Mouse (Mus musculus): ENCODE results near the gene Ippk.

The Ippk gene

DNA sequence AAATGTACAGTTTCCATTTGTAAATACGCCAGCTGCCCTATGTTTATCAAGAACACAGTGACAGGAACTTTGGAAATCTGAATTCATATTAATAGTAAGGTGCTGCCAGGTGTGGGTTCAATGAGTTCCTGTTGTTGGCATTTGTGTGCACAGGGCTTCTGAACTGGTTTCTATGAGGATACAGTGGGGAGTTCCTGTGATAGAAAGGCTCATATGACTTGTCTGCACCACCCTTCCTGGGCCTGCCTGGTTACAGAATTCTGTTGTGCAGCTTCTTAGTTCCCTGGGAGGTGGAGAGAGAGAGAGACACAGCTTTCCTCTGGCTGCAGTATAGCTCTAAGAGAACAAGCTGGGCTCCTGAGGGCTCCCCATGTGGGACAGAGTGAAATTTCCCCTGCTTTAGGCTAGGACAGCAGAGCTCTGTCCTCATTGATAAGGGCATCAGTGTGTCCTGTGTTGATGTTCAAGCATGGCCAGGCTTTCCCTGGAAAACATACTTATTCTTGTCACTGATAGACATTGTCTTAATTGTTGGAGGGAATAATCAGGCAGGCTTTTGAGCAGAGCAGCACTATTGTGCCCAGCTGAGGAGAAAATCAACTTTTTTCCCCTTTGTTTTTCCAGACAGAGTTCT, 7.1 kb downstream of the Ippk start:
- DNase-seq (ENCODE audit: extremely low read depth, insufficient read length, low spot score) = no peak

DNA sequence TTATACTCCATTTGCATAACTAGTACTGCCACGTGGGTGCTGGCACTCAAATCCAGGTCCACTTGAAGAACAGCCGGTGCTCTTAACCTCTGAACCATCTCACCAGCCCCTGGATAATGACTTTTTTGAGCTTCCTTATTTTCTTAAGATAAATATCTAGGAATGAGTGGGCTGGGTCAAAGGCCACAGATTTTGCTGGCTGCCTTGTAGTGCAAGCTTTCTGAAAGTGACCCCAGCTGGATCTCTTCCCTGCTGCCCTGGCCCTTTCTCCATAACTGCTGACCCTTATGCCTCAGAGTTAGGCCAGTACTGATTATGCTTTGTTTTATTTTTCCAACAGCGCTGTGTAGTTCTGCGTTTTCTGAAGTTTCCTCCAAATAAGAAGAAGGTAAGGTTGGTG, 9.5 kb downstream of the Ippk start:
- no peak for DNase-seq (ENCODE audit: extremely low read depth, insufficient read length, low spot score)

DNA sequence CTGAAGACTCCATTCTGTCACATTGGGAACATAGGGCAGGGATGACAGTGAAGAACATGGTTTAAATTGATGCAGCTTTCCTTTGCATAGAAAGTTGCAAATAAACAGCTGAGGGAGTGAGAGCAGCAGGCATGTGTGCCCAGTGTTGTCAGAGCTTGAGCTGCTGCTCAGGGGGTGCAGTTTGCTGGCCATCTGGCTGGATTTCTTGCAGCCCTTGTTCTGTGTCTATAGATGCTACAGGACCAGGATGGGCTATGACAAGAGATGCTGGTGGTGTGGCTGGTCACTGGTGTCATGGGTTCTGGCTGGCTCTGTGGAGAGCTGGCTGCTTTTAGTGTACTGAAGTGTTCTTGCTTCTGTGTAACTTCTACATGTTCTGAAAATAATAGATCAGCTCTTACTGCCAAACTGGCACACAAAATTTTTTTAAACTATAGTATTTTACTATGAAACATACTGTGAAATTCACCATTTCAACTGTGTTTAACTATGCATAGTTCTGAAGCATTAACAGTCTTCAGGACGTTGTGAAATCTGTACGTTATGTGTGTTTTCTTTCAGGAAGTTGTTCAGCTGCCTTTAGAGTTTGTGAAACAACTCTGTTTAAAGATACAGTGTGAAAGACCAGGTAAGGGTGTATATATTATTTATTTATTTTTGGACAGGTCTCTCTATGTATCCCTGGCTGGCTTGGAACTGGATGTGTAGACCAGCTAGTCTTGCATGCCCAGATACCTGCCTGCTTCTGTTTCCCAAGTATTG, 12.4 kb downstream of the Ippk start:
- no peak for DNase-seq (ENCODE audit: extremely low read depth, insufficient read length, low spot score)

DNA sequence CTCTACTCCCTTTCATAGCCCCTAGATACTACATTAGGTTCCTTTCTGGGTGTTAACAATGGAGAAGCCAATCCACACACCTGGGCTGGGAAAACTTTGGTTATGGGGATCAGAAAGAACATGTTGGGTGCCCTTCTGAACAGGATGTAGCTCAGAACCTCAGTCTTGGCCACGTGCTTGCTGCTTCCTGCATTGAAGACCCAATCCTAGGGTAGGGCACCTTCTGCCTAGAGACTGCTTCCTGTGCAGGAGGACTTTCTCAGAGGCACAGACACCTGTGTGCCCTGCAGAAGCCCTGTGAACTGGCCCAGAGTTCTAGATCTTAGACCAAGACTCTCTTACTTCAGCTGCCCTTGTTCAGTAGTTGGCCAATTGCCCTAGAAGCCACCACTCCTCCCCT, 14.7 kb downstream of the Ippk start:
- no peak for DNase-seq (ENCODE audit: extremely low read depth, insufficient read length, low spot score)

DNA sequence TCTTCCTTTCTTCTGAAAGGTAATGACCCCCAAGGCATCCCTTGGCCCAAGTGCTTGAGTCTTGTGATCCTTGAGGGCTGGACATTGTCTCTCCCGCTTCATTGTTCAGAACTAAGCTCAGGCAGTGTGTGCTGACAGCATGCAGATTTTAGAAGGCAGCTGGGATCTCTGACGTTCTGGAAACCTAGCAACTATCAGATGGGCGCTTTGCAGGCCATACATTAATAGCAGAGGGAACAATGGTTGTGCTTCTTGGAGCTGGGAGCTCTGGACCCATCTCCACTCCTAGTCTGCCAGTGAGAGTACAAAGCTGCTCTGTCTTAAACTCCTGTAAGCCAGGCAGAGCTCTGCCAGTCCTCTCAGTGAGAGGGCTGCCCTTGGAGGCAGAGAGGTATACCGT, 15.1 kb downstream of the Ippk start:
- DNase-seq (ENCODE audit: extremely low read depth, insufficient read length, low spot score) = no peak

DNA sequence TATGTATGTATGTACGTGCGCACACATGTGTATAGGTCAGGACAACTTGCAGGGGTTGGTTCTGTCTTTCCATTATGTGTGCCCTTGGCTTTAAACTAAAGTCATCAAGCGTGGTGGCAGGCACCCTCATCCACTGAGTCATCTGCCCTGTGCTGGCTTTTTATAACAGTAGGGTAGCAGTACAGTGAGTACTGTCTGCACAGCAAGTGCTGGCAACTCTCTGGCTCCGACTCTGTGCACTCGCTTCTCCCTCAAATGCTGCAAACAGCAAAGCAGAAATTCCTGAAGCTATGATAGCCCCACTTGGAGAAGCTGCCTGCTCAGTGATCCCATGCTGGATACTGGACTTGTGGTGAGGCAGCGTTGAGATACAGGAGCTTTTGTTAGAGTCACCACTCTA, 23.4 kb downstream of the Ippk start:
- DNase-seq (ENCODE audit: extremely low read depth, insufficient read length, low spot score) = no peak

DNA sequence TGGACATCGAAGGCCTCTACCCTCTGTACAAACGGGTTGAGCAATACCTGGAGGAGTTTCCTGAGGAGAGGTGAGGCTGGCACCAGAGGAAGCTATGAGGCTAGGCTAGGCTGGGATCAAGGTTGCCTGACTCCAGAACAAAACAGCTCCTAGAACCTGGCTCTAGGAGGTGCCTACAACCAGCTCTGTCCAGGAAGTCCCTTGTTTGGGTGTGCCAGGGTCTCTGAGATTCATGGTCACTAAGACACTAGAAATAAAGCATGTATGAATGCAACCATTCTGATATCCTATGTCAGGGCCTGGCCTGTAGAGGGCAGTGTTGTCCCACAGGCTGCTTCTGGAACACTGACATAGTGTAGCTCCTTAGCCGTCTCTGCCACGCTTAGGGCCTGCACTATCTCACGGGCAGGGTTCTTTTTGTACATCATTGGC, 28.3 kb downstream of the Ippk start:
- peak; percentile 28 for DNase-seq (ENCODE audit: extremely low read depth, insufficient read length, low spot score)

DNA sequence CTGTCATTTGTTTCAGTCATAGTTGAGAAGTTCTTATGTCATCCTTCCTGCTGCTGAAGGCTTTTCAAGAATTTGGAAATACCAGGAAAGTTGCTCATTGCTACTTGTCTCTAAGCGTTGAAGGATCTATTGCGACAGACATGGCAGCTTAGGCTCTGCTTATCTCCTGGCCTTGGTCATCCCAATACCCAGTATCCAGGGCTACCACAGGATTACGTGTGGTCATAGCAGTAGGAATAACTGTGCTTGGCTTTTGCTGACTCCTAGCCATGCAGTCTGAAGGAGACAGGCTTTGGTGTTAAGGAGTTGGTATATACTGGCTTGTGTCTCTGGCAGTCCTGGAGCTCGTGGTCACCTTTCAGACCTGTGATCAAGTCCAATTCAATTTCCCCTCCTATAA, 39.2 kb downstream of the Ippk start:
- DNase-seq (ENCODE audit: extremely low read depth, insufficient read length, low spot score) = no peak

DNA sequence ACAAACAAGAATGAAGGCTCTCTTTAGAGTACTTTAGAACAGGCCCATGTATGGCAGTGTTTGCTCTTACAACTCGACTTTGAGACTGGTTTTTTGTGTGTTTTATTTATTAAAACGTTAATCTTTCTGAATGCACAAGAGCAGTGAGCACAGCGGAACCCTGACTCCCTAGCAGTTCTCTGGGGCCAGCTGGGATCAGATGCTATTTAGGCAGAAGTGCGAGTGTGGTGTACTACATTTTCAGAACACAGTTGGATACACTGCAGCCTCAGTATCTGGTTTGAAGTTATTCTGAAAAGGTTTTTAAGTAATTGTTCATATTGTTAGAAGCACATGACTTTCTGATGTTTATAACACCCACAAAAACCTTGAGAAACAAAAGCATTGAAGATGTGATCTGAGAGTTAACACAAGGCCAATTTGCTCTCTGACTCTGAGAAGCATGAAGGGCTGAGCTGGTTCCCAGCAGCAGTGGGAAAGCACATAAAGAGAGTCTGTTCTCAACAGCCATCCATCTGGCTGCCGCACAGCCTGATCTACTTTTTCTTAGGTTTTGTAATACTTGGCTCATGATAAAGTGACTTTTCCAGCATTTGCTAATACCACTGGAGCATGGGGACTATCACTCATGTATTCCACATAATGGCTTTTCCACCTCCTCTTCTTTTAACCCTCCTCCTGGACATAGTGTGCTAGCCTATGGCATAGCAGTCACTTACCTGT, 39.8 kb downstream of the Ippk start:
- no peak for DNase-seq (ENCODE audit: extremely low read depth, insufficient read length, low spot score)

DNA sequence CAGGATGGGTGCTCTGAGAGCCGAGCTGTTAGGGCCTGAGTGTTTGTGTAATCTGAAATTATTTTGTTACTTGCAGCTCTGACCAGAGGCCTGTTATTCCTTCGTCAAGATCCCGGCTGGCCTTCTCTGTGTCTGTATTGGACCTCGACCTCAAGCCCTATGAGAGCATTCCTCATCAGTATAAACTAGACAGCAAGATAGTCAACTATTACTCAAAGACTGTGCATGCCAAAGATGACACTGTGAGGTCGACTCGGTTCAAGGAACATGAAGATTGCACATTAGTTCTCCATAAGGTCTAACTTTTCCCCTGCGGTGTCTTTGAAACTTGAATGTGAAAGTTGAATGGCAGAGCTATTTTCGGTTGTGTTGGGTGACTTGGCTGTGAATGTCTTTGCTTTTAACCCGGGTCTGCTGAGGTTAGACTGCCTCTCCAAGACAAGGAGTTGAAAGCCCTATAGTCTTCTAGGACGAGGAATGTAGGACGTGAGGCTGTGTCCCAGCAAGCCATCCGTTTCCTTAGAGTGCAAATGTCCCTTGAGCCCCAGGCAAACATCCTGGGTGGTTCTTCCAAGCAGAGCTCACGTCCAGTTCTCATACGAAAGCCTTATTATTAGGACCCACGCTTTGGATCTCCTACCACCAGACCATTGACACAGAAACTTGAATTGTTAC, 40.5 kb downstream of the Ippk start:
- no peak for DNase-seq (ENCODE audit: extremely low read depth, insufficient read length, low spot score)

DNA sequence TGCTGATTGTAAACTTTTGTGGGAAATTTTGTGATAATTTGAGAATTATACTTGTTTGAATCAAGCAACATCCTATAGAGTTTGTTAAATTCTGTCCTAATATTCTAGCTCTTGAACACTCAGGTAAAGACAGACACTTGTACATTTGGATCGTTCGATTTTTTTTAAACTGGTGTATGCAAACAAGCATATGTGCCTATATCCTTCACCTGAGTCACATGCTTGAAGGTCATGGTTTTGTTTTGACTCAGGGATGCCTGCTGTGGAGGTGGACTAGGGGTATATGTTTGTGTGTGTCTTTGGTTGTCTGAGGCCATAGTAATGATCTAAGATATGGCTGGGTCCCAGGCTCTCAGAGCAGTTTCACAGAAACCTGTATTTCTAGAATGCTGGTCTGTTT, 41.9 kb downstream of the Ippk start:
- DNase-seq (ENCODE audit: extremely low read depth, insufficient read length, low spot score) = no peak

DNA sequence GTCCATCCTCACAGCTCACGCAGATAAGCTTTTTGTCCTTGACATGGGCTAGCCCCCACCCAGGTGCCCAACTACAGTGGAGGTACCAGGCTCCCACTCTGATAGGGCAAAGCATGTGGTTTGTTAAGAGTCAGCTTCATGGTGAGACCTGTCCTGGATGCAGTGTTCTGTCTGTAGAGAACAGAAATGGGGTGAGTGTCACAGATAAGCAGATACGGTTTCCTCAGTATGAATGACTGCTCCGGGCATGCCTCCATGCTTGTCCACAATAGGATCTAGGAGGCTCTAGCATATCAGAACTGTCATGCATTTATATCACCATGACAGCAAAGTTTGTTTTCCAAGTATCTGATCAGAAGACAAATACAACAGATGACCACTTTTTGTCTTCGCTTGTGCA, 44.8 kb downstream of the Ippk start:
- no peak for DNase-seq (ENCODE audit: extremely low read depth, insufficient read length, low spot score)

DNA sequence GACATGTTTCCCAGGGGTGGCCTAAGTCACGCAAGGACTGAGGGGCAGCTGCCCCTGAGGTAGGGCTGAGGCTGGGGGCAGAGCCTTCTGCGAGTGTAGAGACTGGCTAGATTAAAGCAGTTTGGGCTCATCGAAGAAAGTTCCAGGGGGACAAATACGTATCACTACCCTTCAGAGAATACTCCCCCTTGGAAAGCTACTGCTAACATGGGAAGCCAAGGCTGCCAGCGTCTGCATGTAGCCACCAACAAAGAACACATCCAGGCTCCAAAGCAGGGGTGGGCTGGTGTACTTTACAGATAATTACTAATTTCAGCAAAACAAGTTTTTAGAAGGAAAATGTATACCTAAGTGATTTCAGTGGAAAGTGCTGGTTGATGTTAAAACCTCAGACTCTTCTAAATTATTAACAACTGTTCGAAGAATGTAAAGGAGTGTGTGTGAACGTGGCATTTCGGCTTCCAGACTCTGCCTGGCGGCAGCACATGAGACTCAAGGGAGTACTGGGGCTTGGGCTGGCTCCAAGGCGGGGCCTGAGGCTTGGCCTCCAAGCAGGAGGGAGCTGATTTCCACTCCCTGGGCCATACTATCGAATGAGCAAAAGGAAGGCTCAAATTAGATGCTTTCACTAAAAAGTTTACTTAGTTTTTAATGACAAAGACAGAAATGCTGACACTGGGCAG, 45.5 kb downstream of the Ippk start:
- no peak for DNase-seq (ENCODE audit: extremely low read depth, insufficient read length, low spot score)

DNA sequence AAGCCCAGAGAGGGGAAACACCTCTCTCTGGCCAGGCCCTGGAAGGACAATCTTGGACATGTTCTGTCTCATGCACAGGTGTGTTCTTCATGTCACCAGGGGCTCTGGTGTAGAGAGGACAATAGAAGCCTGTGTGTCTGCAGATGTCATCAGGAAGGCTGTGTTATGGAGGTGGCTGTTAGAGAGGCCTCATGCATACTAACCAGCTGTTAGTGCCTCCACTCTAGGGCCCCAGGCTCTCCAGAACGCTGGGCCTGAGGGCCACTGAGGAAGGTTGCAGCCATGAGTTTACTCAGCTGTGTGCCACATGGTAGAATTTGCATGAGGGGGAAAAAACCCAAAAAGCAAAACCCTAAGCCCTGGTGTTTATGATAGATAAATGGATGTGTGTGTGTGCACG, 46.5 kb downstream of the Ippk start:
- DNase-seq (ENCODE audit: extremely low read depth, insufficient read length, low spot score) = no peak

DNA sequence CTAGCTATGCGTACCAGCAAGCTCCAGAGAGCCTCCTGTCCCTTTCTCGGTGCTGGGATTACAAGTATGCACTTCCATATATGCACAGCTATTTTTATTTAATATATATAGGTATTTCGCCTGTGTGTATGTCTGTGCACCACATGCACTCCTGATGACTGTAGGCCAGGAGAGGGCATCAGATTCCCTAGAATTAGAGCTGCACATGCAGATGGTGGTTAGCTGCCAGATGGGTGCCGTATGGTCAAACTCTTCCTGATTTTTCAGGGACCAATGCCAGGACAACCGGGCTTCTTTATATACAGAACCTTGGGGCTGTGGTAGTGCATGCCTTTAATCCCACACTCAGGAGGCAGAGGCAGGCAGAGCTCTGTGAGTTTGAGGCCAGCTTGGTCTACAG, 48.0 kb downstream of the Ippk start:
- DNase-seq (ENCODE audit: extremely low read depth, insufficient read length, low spot score) = no peak

DNA sequence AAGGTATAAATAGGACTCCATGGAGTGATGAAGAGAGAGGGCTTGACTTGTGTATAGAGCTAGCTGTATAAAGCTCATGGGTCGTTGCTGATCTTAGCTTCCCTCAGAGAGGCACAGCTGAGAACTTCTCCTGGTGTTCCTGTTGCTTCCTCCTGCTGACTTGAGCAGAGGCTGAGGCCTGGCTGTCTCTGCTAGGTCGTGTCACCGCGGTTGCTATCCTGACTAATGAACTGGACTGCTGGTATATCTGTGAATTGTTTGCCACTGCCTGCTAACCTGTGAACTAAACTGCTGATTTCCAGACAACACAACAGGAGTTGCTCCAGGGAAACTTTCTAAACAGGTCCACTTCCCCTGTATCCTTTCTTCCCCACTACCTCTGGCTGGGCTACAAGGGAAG, 49.3 kb downstream of the Ippk start:
- no peak for DNase-seq (ENCODE audit: extremely low read depth, insufficient read length, low spot score)

DNA sequence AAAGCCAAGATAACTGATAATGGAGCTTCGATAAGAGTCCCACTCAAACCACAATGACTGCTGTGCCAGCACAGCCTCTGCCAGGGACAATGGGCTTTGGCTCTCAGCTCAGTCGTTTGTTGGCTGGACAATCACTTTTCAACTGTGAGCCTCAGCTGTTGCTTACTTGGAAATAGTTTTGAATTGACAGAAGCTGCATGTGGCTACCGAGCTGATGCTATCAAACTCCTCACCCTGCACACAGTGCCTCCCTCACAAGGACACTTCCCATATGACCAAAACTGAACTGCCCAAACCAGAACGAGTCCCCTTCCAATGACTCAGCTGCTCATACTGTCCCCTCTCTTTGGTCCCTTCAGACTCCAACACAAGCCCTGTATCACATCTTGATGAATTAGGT, 49.8 kb downstream of the Ippk start:
- no peak for DNase-seq (ENCODE audit: extremely low read depth, insufficient read length, low spot score)

DNA sequence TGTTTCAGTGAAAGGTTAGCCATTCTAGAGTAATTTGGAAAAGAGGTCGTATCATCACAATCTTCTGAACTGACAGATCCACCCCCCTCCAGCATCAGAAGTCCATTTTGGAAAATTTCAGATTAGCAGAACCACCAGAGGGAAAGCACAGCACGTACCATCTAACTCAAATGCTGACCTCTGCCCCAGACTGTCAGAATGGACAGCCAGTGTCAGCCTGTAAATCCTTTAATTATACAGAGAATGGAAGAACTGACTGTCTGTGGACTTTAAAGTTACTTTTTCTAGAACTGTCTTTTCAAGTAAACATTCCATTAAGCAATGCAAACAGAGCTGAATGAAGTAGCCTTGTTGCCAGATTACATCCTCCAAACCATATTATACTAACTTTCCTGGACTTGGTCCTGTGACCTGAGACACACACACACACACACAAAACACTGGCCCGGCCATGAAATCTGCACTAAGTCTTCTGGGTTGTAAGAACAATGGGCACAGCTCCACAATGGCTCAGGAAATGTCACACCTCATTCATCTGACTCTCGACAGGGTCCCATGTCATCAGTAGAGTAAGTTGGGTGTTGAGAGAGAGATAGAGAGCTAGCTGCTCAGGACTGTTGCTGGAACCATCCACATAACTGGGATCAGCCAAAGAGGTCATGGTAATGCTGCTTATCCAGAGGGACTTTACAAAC, 51.1 kb downstream of the Ippk start:
- DNase-seq (ENCODE audit: extremely low read depth, insufficient read length, low spot score) = no peak

DNA sequence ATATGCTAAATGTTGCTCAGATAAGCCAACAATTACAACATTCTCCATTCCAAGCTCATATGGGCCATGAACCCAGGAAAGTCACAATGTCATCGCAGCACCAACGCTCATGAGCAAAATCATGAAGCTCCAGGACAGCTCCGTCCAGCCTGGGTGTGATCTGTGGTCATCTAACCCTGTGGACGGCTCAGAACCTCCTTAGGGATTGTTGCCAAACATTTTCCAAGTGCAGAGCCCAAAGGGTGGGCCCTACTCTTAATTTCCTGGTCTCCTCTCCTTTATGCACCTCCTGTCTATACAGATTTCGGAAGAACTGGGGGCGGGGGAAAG, 51.6 kb downstream of the Ippk start:
- no peak for DNase-seq (ENCODE audit: extremely low read depth, insufficient read length, low spot score)

DNA sequence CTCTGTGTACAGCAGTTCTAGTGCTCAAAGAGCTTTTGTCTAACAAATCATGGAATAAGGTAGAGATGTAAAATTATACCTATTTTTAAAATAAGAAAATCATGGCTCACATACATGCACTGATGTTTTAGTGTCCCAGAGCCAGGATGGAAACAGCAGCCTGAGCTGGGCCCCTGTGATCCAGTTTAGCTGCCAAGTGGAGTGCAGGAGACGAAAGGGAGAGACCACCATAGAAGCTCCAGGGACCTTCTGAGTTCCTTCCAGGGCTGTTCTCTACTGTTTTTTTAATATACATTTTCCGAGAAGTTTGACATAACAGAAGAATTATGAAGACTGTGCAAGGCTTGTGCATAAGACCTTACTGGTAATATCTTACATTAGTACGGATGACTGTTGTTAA, 56.8 kb downstream of the Ippk start:
- no peak for DNase-seq (ENCODE audit: extremely low read depth, insufficient read length, low spot score)
